Mouse (Mus musculus): ENCODE data around the gene Btbd8. TPM values are rescaled to one million over a fixed set of nuclear protein-coding genes. Genes with fewer than 3 reads are reported as not detected.

Gene Btbd8
- polyA plus RNA-seq, 1 experiment from 2014 or later = 11.7 TPM

GRCm38 (mm10) chr5:107411326-107411725, 26.5 kb upstream of the Btbd8 start:
- ATAC-seq (ENCODE audit: low FRiP score) (no peak), DNase-seq (ENCODE audit: low spot score) (no peak)
- H3K27me3 ChIP-seq (ENCODE audit: control insufficient read depth, insufficient read depth, low read length) = no peaks in the 10 kb centered on the region
- WGBS = 69% methylated on average over 4 of the region's 4 CpGs
- H3K4me1 ChIP-seq (replicated peaks; ENCODE audit: control insufficient read depth, insufficient read depth, low read length) = no peaks in the 10 kb centered on the region
- no peak overlapping the region for H3K9ac ChIP-seq (ENCODE audit: low read depth, low read length)
- no peak overlapping the region for H3K27ac ChIP-seq (ENCODE audit: low read depth, low read length)
- no peaks in the 10 kb centered on the region for H3K36me3 ChIP-seq (ENCODE audit: control insufficient read depth, insufficient read depth, low read length)
- no peaks in the 10 kb centered on the region for H3K9me3 ChIP-seq (ENCODE audit: control insufficient read depth, low read length)
- no peak overlapping the region for H3K4me2 ChIP-seq (replicated peaks; ENCODE audit: low read depth, low read length)
- no peak overlapping the region for H3K4me3 ChIP-seq (ENCODE audit: low read depth, low read length)

GRCm38 (mm10) chr5:107412285-107412684, 25.5 kb upstream of the Btbd8 start:
- WGBS = 75% methylated on average over 2 of the region's 2 CpGs
- ATAC-seq (ENCODE audit: low FRiP score) = no peak
- Histone ChIP-seq H3K4me2 (replicated peaks; ENCODE audit: low read depth, low read length) (no peak overlapping the region), H3K27ac (ENCODE audit: low read depth, low read length) (no peak overlapping the region), H3K9me3 (ENCODE audit: control insufficient read depth, low read length) (no peaks in the 10 kb centered on the region), H3K4me3 (ENCODE audit: low read depth, low read length) (no peak overlapping the region), H3K4me1 (replicated peaks; ENCODE audit: control insufficient read depth, insufficient read depth, low read length) (no peaks in the 10 kb centered on the region), H3K9ac (ENCODE audit: low read depth, low read length) (no peak overlapping the region), H3K27me3 (ENCODE audit: control insufficient read depth, insufficient read depth, low read length) (no peaks in the 10 kb centered on the region), H3K36me3 (ENCODE audit: control insufficient read depth, insufficient read depth, low read length) (no peaks in the 10 kb centered on the region)
- DNase-seq (ENCODE audit: low spot score) = no peak

DNA sequence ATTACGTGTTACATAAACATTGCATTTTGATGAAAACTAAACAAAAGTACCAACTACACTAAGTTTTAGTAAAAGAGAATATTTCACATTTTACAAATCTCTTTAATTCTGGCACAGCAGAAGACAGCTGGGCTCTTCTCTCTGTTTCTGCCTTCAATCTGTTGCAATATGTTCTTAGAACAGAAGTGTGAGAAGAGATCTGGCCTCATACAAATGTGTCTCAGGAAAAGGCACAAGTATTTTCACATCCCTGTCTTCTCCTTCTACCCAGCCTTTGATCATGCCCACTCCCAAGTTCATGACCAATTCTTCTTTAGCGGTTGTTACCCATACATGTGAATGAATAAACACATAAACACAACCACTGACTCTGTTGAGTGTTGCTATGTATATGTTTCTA, 22.7 kb upstream of the Btbd8 start:
- no peak overlapping the region for H3K4me2 ChIP-seq (replicated peaks; ENCODE audit: low read depth, low read length)
- H3K4me1 ChIP-seq (replicated peaks; ENCODE audit: control insufficient read depth, insufficient read depth, low read length) = no peaks in the 10 kb centered on the region
- no peaks in the 10 kb centered on the region for H3K9me3 ChIP-seq (ENCODE audit: control insufficient read depth, low read length)
- H3K9ac ChIP-seq (ENCODE audit: low read depth, low read length) = no peak overlapping the region
- no peaks in the 10 kb centered on the region for H3K27me3 ChIP-seq (ENCODE audit: control insufficient read depth, insufficient read depth, low read length)
- no peak overlapping the region for H3K4me3 ChIP-seq (ENCODE audit: low read depth, low read length)
- H3K36me3 ChIP-seq (ENCODE audit: control insufficient read depth, insufficient read depth, low read length) = no peaks in the 10 kb centered on the region
- DNase-seq (ENCODE audit: low spot score) (no peak), ATAC-seq (ENCODE audit: low FRiP score) (no peak)
- 89% methylated on average over 2 of the region's 2 CpGs for WGBS
- H3K27ac ChIP-seq (ENCODE audit: low read depth, low read length) = no peak overlapping the region

GRCm38 (mm10) chr5:107421676-107422075, 16.1 kb upstream of the Btbd8 start:
- Histone ChIP-seq H3K36me3 (ENCODE audit: control insufficient read depth, insufficient read depth, low read length) (no peaks in the 10 kb centered on the region), H3K27ac (ENCODE audit: low read depth, low read length) (no peak overlapping the region), H3K4me2 (replicated peaks; ENCODE audit: low read depth, low read length) (no peak overlapping the region), H3K4me1 (replicated peaks; ENCODE audit: control insufficient read depth, insufficient read depth, low read length) (no peaks in the 10 kb centered on the region), H3K9ac (ENCODE audit: low read depth, low read length) (no peak overlapping the region), H3K27me3 (ENCODE audit: control insufficient read depth, insufficient read depth, low read length) (no peaks in the 10 kb centered on the region), H3K9me3 (ENCODE audit: control insufficient read depth, low read length) (no peaks in the 10 kb centered on the region), H3K4me3 (ENCODE audit: low read depth, low read length) (no peak overlapping the region)
- no peak for DNase-seq (ENCODE audit: low spot score)
- ATAC-seq (ENCODE audit: low FRiP score) = no peak
- WGBS = 83% methylated on average over 1 of the region's 1 CpGs

GRCm38 (mm10) chr5:107431249-107431648, 6.5 kb upstream of the Btbd8 start, which contains the start of gene Lpcat2b:
Gene Lpcat2b (plus strand): TSS chr5:107431549.
- H3K4me3 ChIP-seq (ENCODE audit: low read depth, low read length) = no peak within 1 kb of the TSS
- H3K9me3 ChIP-seq (ENCODE audit: control insufficient read depth, low read length) = no peaks in the 10 kb centered on the region
- 80% methylated on average over 3 of the region's 3 CpGs for WGBS
- no peaks in the 10 kb centered on the region for H3K36me3 ChIP-seq (ENCODE audit: control insufficient read depth, insufficient read depth, low read length)
- DNase-seq (ENCODE audit: low spot score) (no peak), ATAC-seq (ENCODE audit: low FRiP score) (no peak)
- no peak within 1 kb of the TSS for H3K9ac ChIP-seq (ENCODE audit: low read depth, low read length)
- H3K27ac ChIP-seq (ENCODE audit: low read depth, low read length) = no peak within 1 kb of the TSS
- no peaks in the 10 kb centered on the region for H3K27me3 ChIP-seq (ENCODE audit: control insufficient read depth, insufficient read depth, low read length)
- no peaks in the 10 kb centered on the region for H3K4me1 ChIP-seq (replicated peaks; ENCODE audit: control insufficient read depth, insufficient read depth, low read length)
- H3K4me2 ChIP-seq (replicated peaks; ENCODE audit: low read depth, low read length) = no peak within 1 kb of the TSS

GRCm38 (mm10) chr5:107434001-107434400, 3.8 kb upstream of the Btbd8 start:
- H3K36me3 ChIP-seq (ENCODE audit: control insufficient read depth, insufficient read depth, low read length) = no peaks in the 10 kb centered on the region
- no peaks in the 10 kb centered on the region for H3K4me1 ChIP-seq (replicated peaks; ENCODE audit: control insufficient read depth, insufficient read depth, low read length)
- no peak for ATAC-seq (ENCODE audit: low FRiP score)
- no peak for DNase-seq (ENCODE audit: low spot score)
- 88% methylated on average over 5 of the region's 5 CpGs for WGBS
- H3K4me2 ChIP-seq (replicated peaks; ENCODE audit: low read depth, low read length) = no peak overlapping the region
- no peaks in the 10 kb centered on the region for H3K9me3 ChIP-seq (ENCODE audit: control insufficient read depth, low read length)
- no peak overlapping the region for H3K4me3 ChIP-seq (ENCODE audit: low read depth, low read length)
- no peaks in the 10 kb centered on the region for H3K27me3 ChIP-seq (ENCODE audit: control insufficient read depth, insufficient read depth, low read length)
- H3K9ac ChIP-seq (ENCODE audit: low read depth, low read length) = no peak overlapping the region
- no peak overlapping the region for H3K27ac ChIP-seq (ENCODE audit: low read depth, low read length)

DNA sequence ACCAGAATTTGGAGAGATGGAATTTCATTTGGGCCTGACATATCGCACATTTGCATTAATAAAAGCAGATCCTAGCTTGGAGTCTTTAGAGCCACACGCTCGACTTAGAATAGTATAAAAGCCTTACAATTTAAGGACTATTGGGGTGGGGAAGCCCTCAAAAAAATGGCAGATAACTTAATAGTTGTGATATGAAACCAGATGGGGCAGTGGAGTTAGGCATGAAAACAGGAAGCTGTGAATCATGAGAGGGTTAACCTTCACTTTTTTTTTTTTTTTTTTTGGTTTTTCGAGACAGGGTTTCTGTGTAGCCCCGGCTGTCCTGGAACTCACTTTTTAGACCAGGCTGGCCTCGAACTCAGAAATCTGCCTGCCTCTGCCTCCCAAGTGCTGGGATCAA, 1.6 kb upstream of the Btbd8 start:
- ATAC-seq (ENCODE audit: low FRiP score) = no peak

GRCm38 (mm10) chr5:107436587-107437209, 1.1 kb upstream of the Btbd8 start:
- Histone ChIP-seq H3K4me1 (replicated peaks; ENCODE audit: control insufficient read depth, insufficient read depth, low read length) (no peaks in the 10 kb centered on the region), H3K9me3 (ENCODE audit: control insufficient read depth, low read length) (no peaks in the 10 kb centered on the region), H3K27me3 (ENCODE audit: control insufficient read depth, insufficient read depth, low read length) (no peaks in the 10 kb centered on the region), H3K4me2 (replicated peaks; ENCODE audit: low read depth, low read length) (no peak overlapping the region), H3K36me3 (ENCODE audit: control insufficient read depth, insufficient read depth, low read length) (no peaks in the 10 kb centered on the region), H3K4me3 (ENCODE audit: low read depth, low read length) (no peak overlapping the region), H3K27ac (ENCODE audit: low read depth, low read length) (no peak overlapping the region), H3K9ac (ENCODE audit: low read depth, low read length) (no peak overlapping the region)
- DNase-seq (ENCODE audit: low spot score) = no peak
- ATAC-seq (ENCODE audit: low FRiP score) = no peak
- WGBS = 85% methylated on average over 6 of the region's 6 CpGs

More for the DNA sequence above, 1.6 kb upstream of the Btbd8 start:
- H3K9me3 ChIP-seq (ENCODE audit: control insufficient read depth, low read length) = no peaks in the 10 kb centered on the region
- no peaks in the 10 kb centered on the region for H3K27me3 ChIP-seq (ENCODE audit: control insufficient read depth, insufficient read depth, low read length)
- no peak overlapping the region for H3K4me3 ChIP-seq (ENCODE audit: low read depth, low read length)
- no peak overlapping the region for H3K4me2 ChIP-seq (replicated peaks; ENCODE audit: low read depth, low read length)
- no peak for DNase-seq (ENCODE audit: low spot score)
- no peak overlapping the region for H3K9ac ChIP-seq (ENCODE audit: low read depth, low read length)
- no peak overlapping the region for H3K27ac ChIP-seq (ENCODE audit: low read depth, low read length)
- WGBS = 94% methylated on average over 6 of the region's 6 CpGs
- no peaks in the 10 kb centered on the region for H3K36me3 ChIP-seq (ENCODE audit: control insufficient read depth, insufficient read depth, low read length)
- H3K4me1 ChIP-seq (replicated peaks; ENCODE audit: control insufficient read depth, insufficient read depth, low read length) = no peaks in the 10 kb centered on the region

DNA sequence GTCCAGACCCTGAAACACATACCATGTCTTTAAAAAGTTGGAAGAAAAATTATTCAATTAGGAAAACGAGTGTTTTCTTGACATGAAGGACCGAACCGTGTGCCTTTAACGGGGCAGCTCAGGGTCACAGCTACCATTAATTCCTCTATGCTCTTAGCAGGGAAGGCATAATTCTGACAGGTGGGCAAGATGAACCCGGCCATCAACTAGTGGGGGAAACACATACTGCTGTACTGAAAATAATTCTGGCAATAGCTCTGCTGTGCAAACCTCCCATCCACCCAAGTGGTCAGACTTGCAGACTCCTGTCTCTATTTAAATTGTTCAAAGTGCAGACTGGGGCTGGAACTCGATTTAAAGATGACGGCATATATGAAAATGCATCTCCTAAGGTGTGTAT, 556 bp downstream of the Btbd8 start:
- H3K4me3 ChIP-seq (ENCODE audit: low read depth, low read length) = peak overlapping the region; percentile 87
- ATAC-seq (ENCODE audit: low FRiP score) = peak; percentile 39
- no peak for DNase-seq (ENCODE audit: low spot score)
- WGBS = 27% methylated on average over 7 of the region's 7 CpGs
- H3K4me2 ChIP-seq (replicated peaks; ENCODE audit: low read depth, low read length) = peak overlapping the region; percentile 57
- no peaks in the 10 kb centered on the region for H3K36me3 ChIP-seq (ENCODE audit: control insufficient read depth, insufficient read depth, low read length)
- no peaks in the 10 kb centered on the region for H3K4me1 ChIP-seq (replicated peaks; ENCODE audit: control insufficient read depth, insufficient read depth, low read length)
- no peaks in the 10 kb centered on the region for H3K27me3 ChIP-seq (ENCODE audit: control insufficient read depth, insufficient read depth, low read length)
- H3K9ac ChIP-seq (ENCODE audit: low read depth, low read length) = peak overlapping the region; percentile 90
- no peaks in the 10 kb centered on the region for H3K9me3 ChIP-seq (ENCODE audit: control insufficient read depth, low read length)
- no peak overlapping the region for H3K27ac ChIP-seq (ENCODE audit: low read depth, low read length)
